Mouse (Mus musculus) intestine, postnatal 0 days (tissue): ENCODE data around the gene Pcgf2. TPM values are rescaled to one million over a fixed set of nuclear protein-coding genes. Genes with fewer than 3 reads are reported as not detected.
"Not testable (repeated sequence)": the region's sequence is repeated elsewhere in the genome, so short reads cannot be mapped to it uniquely, and the experiment has no call there.

Experiments
- ATAC-seq: fragments of 200-750 bp; cut with Nextera tagmentation; 2 replicates; pipeline ENCODE4 v1.8.0; 2017; ENCODE audit warnings: mild to moderate bottlenecking, moderate TSS enrichment, moderate library complexity
- H3K27ac ChIP-seq: fragments of 300-500 bp; sonication (generic); 2 replicates; pipeline ENCODE4 v1.5.1; 2014; ENCODE audit warnings: mild to moderate bottlenecking, low read depth, low read length, moderate library complexity
- H3K27me3 ChIP-seq: fragments of 300-500 bp; sonication (generic); replicated peaks from 2 replicates; pipeline ENCODE4 v1.6.1; 2014; ENCODE audit warnings: low read length, mixed read lengths; ENCODE audit not compliant: control insufficient read depth, insufficient read depth
- H3K36me3 ChIP-seq: fragments of 300-500 bp; sonication (generic); 2 replicates; pipeline ENCODE4 v1.6.1; 2014; ENCODE audit warnings: mild to moderate bottlenecking, moderate library complexity; ENCODE audit not compliant: control insufficient read depth, insufficient read depth
- H3K4me1 ChIP-seq: fragments of 300-500 bp; sonication (generic); replicated peaks from 2 replicates; pipeline ENCODE4 v1.6.1; 2014; ENCODE audit warnings: antibody characterized with exemption, low read length, mixed read lengths; ENCODE audit not compliant: control insufficient read depth, insufficient read depth
- H3K4me2 ChIP-seq: fragments of 300-500 bp; sonication (generic); replicated peaks from 2 replicates; pipeline ENCODE4 v1.6.1; 2014; ENCODE audit warnings: low read depth, mild to moderate bottlenecking, moderate library complexity
- H3K4me3 ChIP-seq: fragments of 300-500 bp; sonication (generic); 2 replicates; pipeline ENCODE4 v1.5.1; 2014; ENCODE audit warnings: low read depth, low read length
- H3K9ac ChIP-seq: fragments of 300-500 bp; sonication (generic); 2 replicates; pipeline ENCODE4 v1.6.1; 2014; ENCODE audit warnings: mild to moderate bottlenecking, low read depth, low read length
- H3K9me3 ChIP-seq: fragments of 300-500 bp; sonication (generic); 2 replicates; pipeline ENCODE4 v1.6.1; 2016; ENCODE audit warnings: mixed run types; ENCODE audit not compliant: control insufficient read depth
- CTCF ChIP-seq: sonication (generic); IDR thresholded peaks from 2 replicates; pipeline ENCODE4 v1.5.1; 2016; ENCODE audit warnings: low read depth, mild to moderate bottlenecking, control low read depth, antibody characterized with exemption, moderate library complexity
- WGBS: fragments of 180-500 bp; shearing (Covaris S2); extraction: QIAGEN DNeasy Blood & Tissue Kit; methylation state at CpG from one replicate; pipeline ENCODE4 v1.1.7; 2014; 5-methylcytosine and 5-hydroxymethylcytosine counted together
- polyA plus RNA-seq: library from polyadenylated mRNA; unstranded; fragments of >200 nt; fragmentation: Nextera tagmentation; extraction: Ambion mirVana; gene quantifications from 2 replicates; pipeline ENCODE4 v1.2.1, GENCODE M21; 2015

Gene Pcgf2
- polyA plus RNA-seq, 1 experiment from 2014 or later: 8.9 TPM

DNA sequence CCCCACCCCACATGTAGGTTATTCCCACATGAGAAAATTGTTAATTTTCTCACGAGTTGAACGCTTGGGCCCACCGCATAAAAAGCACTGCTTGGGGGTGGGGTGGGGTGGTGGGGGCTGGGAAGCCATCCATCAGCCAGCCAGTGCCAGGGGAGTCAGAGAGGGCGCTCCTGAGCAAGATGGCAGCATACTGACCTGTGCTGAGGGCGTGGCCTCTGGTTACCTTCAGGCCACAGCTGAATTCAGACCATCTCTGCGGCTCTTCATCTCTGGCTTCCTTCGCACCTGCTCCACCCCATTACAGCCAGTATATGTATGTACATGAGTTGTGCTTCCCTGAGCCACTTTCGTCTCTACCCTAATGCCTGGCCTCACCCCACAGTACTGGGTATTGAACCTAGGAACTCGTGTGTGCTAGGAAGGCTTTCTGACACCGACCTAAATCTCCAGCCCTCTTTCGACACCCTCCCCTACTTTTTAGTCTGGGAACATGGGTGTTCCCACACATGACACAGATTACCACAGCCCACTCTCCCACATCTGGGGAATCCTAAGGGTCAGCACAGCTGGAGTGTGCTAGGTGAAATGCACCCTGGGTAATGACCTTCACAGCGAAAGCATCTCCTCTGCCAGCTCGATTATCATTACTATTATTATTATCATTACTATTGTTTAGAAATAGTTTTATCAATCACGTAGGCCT lies 43.9 kb downstream of the Pcgf2 start:
- Histone ChIP-seq H3K27me3 (no peaks in the 10 kb centered on the region), H3K4me2 (no peak overlapping the region), H3K9ac (no peak overlapping the region), H3K4me3 (no peak overlapping the region), H3K4me1 (peaks cover 4% of the 10 kb centered on the region), H3K36me3 (no peaks in the 10 kb centered on the region), H3K27ac (no peak overlapping the region), H3K9me3 (no peaks in the 10 kb centered on the region)
- no peak for ATAC-seq
- 76% methylated on average over 14 of the region's 14 CpGs for WGBS
- TF ChIP-seq CTCF: 0 out of 2 replicates have a peak, but pooled peaks have one; percentile 9

DNA sequence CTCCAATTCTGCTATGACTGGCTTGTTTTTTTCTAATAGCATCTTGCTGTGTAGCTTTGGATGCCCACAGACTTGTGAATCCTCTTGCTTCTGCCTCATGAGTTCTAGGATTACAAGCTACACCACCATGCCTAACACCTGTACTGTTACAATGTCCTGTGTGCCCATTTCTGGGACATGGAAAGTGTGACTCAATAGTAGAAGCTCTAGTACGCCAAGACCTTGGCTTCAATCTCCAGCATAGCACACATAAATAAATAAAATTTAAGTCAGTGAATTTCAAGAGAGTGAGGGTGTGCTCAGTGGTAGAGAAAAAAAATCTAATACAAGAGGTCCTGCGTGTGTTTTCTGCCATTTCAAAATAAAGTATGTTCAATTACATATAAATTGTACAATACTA lies 46.1 kb downstream of the Pcgf2 start:
- no peak for ATAC-seq
- Histone ChIP-seq H3K4me3 (no peak overlapping the region), H3K27me3 (no peaks in the 10 kb centered on the region), H3K9ac (no peak overlapping the region), H3K4me1 (no peaks in the 10 kb centered on the region), H3K27ac (no peak overlapping the region), H3K4me2 (no peak overlapping the region), H3K36me3 (no peaks in the 10 kb centered on the region), H3K9me3 (no peaks in the 10 kb centered on the region)
- WGBS: 87% methylated on average over 2 of the region's 2 CpGs
- no peak for TF ChIP-seq CTCF

DNA sequence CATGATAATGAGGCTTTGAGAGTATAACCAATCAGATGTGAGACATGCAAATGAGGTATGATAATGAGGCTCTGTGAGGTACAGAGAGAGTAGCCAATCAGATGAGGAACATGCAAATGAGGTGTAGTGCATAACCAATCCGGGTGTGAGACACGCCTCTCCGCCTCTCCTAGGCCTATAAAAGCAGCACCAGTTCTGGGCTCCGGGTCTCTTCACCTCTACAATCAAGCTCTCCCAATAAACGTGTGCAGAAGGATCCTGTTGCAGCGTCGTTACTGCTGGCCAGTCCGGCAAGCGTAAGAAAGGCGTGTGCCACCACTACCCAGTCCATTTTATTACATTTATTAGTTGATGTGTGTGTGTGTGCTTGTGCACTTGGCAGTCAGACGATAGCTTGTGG lies 46.9 kb downstream of the Pcgf2 start:
- not testable (repeated sequence) for H3K27ac ChIP-seq, H3K27me3 ChIP-seq, ATAC-seq, H3K4me3 ChIP-seq, H3K9me3 ChIP-seq, H3K9ac ChIP-seq, H3K4me2 ChIP-seq, H3K36me3 ChIP-seq, H3K4me1 ChIP-seq
- WGBS: 90% methylated on average over 11 of the region's 11 CpGs

DNA sequence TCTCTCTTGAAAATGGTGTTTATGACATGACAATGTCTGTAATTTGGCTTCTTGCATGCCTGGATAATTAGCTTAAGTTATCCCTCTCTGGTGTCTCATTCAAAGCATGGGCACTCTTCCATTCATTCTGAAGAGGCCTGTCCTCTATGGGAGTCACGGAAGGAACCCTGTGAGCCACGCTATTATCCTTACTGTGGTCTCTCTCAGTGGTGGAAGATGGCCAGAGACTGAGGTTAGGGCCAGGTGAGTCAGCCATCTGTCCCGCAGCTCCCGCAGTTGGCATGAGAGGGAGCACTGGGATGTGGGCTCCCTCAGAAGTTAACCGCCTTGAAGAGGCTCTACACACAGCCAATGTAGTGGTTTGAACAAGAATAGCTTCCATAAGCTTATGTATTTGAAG lies 50.0 kb downstream of the Pcgf2 start:
- WGBS: 64% methylated on average over 5 of the region's 5 CpGs

DNA sequence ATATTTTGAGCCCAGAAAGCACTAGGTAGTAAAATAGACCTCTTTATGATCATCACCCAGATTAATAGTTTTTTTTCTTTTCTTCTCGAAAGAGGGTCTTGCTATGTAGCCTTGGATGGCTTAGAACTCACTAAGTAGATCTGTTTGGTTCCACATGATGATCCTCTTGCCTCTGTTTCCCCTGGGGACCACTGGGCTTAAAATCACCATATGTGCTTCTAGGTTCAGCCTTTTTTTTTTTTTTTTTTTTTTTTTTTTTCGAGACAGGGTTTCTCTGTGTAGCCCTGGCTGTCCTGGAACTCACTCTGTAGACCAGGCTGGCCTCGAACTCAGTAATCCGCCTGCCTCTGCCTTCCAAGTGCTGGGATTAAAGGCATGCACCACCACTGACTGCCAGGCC lies 51.8 kb downstream of the Pcgf2 start:
- not testable (repeated sequence) for ATAC-seq, H3K9ac ChIP-seq, H3K4me2 ChIP-seq, H3K4me3 ChIP-seq, H3K9me3 ChIP-seq, H3K27me3 ChIP-seq, H3K4me1 ChIP-seq, H3K36me3 ChIP-seq, H3K27ac ChIP-seq
- 81% methylated on average over 4 of the region's 4 CpGs for WGBS

More for the DNA sequence above, 50.0 kb downstream of the Pcgf2 start:
- H3K36me3 ChIP-seq: no peaks in the 10 kb centered on the region
- TF ChIP-seq CTCF: no peak
- H3K27me3 ChIP-seq: no peaks in the 10 kb centered on the region
- ATAC-seq: no peak
- no peaks in the 10 kb centered on the region for H3K9me3 ChIP-seq
- H3K4me1 ChIP-seq: no peaks in the 10 kb centered on the region
- no peak overlapping the region for H3K27ac ChIP-seq
- no peak overlapping the region for H3K4me2 ChIP-seq
- H3K9ac ChIP-seq: no peak overlapping the region
- H3K4me3 ChIP-seq: no peak overlapping the region

DNA sequence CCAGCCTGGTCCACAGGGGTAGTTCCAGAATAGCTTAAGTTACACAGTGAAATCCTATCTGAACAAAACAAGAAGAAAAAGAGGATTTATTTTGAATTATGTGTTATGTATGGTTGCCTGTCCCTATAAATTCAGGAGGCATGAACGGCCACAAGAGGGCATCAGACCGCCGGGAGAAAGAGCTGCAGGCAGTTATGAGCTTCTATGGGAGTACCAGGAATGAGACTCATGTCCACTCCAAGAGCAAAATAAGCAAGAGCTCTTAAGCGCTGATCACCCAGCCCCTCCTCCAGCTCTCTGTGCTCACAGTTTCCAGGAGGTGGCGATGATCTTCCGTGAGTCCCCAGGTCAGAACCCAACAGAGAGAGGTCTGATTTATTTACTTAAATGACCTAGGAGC lies 55.5 kb downstream of the Pcgf2 start:
- TF ChIP-seq CTCF: peak; percentile 88
- peak; percentile 56 for ATAC-seq

More for the DNA sequence above, 55.5 kb downstream of the Pcgf2 start:
- H3K4me3 ChIP-seq: no peak overlapping the region
- no peak overlapping the region for H3K9ac ChIP-seq
- H3K36me3 ChIP-seq: no peaks in the 10 kb centered on the region
- H3K4me2 ChIP-seq: no peak overlapping the region
- no peaks in the 10 kb centered on the region for H3K4me1 ChIP-seq
- no peak overlapping the region for H3K27ac ChIP-seq
- no peaks in the 10 kb centered on the region; the same call in 1 of the 2 replicates for H3K27me3 ChIP-seq
- WGBS: under 1% methylated on average over 6 of the region's 6 CpGs
- H3K9me3 ChIP-seq: no peaks in the 10 kb centered on the region
